Mouse (Mus musculus) layer of hippocampus, adult 8-10 months (tissue): ENCODE measurements around the gene Dhx36. TPM values are rescaled to one million over a fixed set of nuclear protein-coding genes. Genes with fewer than 3 reads are reported as not detected.
A peak's percentile ranks its signal among the peaks of the same experiment; 100 is the strongest.

Source experiments
- DNase-seq, 2 experiments: peaks; one replicate each; pipeline ENCODE4 v3.0.0; 2022; ENCODE audit warnings: low spot score in 2 of 2
- total RNA-seq, 4 experiments: library from RNA; stranded (reverse); gene quantifications; 2 replicates each; pipeline ENCODE4 v1.2.4; 2022

The Dhx36 gene
- 10 to 100 TPM; 49.6 to 62.1 (median 58.3) TPM for total RNA-seq

GRCm38 (mm10) chr3:62506488-62507205 lies at the start of gene Dhx36:
Dhx36 (minus strand) TSS chr3:62507004.
- peak; percentile 96 to 97 for DNase-seq

GRCm38 (mm10) chr3:62527593-62527992 lies 20.8 kb upstream of the Dhx36 start:
- DNase-seq: no peak

GRCm38 (mm10) chr3:62527160-62527559 lies 20.4 kb upstream of the Dhx36 start:
- DNase-seq: peak in 1 of 2 experiments; percentile 31

GRCm38 (mm10) chr3:62507206-62507647 lies 423 bp upstream of the Dhx36 start:
- no peak for DNase-seq

- no peak for DNase-seq
These were observed 1.5 kb downstream of the Dhx36 start for GRCm38 (mm10) chr3:62505166-62505900.

- DNase-seq: no peak
These were observed 7.5 kb downstream of the Dhx36 start for GRCm38 (mm10) chr3:62499327-62499726.

GRCm38 (mm10) chr3:62492568-62492967 lies 14.2 kb downstream of the Dhx36 start:
- DNase-seq: no peak

GRCm38 (mm10) chr3:62484340-62484739 lies 22.5 kb downstream of the Dhx36 start:
- DNase-seq: no peak

GRCm38 (mm10) chr3:62470179-62470578 lies 36.6 kb downstream of the Dhx36 start:
- no peak for DNase-seq

GRCm38 (mm10) chr3:62464276-62464675 lies 42.5 kb downstream of the Dhx36 start:
- DNase-seq: no peak

- DNase-seq: no peak
These were observed 47.3 kb downstream of the Dhx36 start for GRCm38 (mm10) chr3:62459483-62459882.

GRCm38 (mm10) chr3:62458284-62459013 lies 48.4 kb downstream of the Dhx36 start:
- DNase-seq: peak; percentile 40 to 74

- DNase-seq: peak; percentile 43 to 79
These were observed 51.0 kb downstream of the Dhx36 start for GRCm38 (mm10) chr3:62455854-62456253.

- DNase-seq: peak in 1 of 2 experiments; percentile 14
These were observed 52.7 kb downstream of the Dhx36 start for GRCm38 (mm10) chr3:62454096-62454495.

- no peak for DNase-seq
These were observed 53.8 kb downstream of the Dhx36 start for GRCm38 (mm10) chr3:62452961-62453360.

GRCm38 (mm10) chr3:62449871-62450496 lies 56.8 kb downstream of the Dhx36 start:
- no peak for DNase-seq

- DNase-seq: no peak
These were observed 59.7 kb downstream of the Dhx36 start for GRCm38 (mm10) chr3:62447151-62447550.

GRCm38 (mm10) chr3:62446271-62446670 lies 60.5 kb downstream of the Dhx36 start:
- no peak for DNase-seq

- no peak for DNase-seq
These were observed 63.1 kb downstream of the Dhx36 start for GRCm38 (mm10) chr3:62443582-62444194.

GRCm38 (mm10) chr3:62440431-62440969 lies 66.3 kb downstream of the Dhx36 start:
- DNase-seq: no peak

- no peak for DNase-seq
These were observed 70.9 kb downstream of the Dhx36 start for GRCm38 (mm10) chr3:62435923-62436322.
